Mouse (Mus musculus): ENCODE measurements around the gene Otub1. TPM values are rescaled to one million over a fixed set of nuclear protein-coding genes. Genes with fewer than 3 reads are reported as not detected.

Otub1 gene
- polyA plus RNA-seq, 2 experiments from 2014 or later, result 157 to 170 TPM

Other genes starting within 250 kb of the Otub1 start
- gene Ppp1r14b, start 231.3 kb downstream of the Otub1 start, polyA plus RNA-seq (2017; shearing (Covaris generic)), result 10 to 100 TPM; 14.2 to 26.1 TPM
- 1 to 10 TPM; 3.2 to 5.1 TPM for gene Plcb3, start 229.8 kb downstream of the Otub1 start, polyA plus RNA-seq (2017; shearing (Covaris generic))
- 10 to 100 TPM; 54.3 to 76.4 TPM for gene Fkbp2, start 225.8 kb downstream of the Otub1 start, polyA plus RNA-seq (2017; shearing (Covaris generic))
- gene Vegfb, start 218.7 kb downstream of the Otub1 start, polyA plus RNA-seq (2017; shearing (Covaris generic)), result 1 to 10 TPM; 2.5 to 2.6 TPM
- gene Dnajc4, start 213.7 kb downstream of the Otub1 start, polyA plus RNA-seq (2017; shearing (Covaris generic)), result 10 to 100 TPM; 44.8 to 46.0 TPM
- gene Nudt22, start 210.2 kb downstream of the Otub1 start, polyA plus RNA-seq (2017; shearing (Covaris generic)), result 10 to 100 TPM; 29.8 to 33.4 TPM
- gene Trpt1, start 210.2 kb downstream of the Otub1 start, polyA plus RNA-seq (2017; shearing (Covaris generic)), result 1 to 10 TPM; 4.5 to 7.3 TPM
- gene Fermt3, start 186.8 kb downstream of the Otub1 start, polyA plus RNA-seq (2017; shearing (Covaris generic)), result 100 to 1,000 TPM; 208 to 288 TPM
- 100 to 1,000 TPM; 105 to 165 TPM for gene Stip1, start 166.3 kb downstream of the Otub1 start, polyA plus RNA-seq (2017; shearing (Covaris generic))
- 1 to 10 TPM in 1 of 2 experiments, under 1 TPM in 1; 0.82 to 2.6 TPM for gene Macrod1, start 149.5 kb downstream of the Otub1 start, polyA plus RNA-seq (2017; shearing (Covaris generic))
- gene Flrt1, start 100.6 kb downstream of the Otub1 start, polyA plus RNA-seq (2017; shearing (Covaris generic)), result not detected
- 100 to 1,000 TPM; 387 to 411 TPM for gene Cox8a, start 11.3 kb upstream of the Otub1 start, polyA plus RNA-seq (2017; shearing (Covaris generic))
- 10 to 100 TPM; 28.0 to 29.3 TPM for gene Naa40, start 34.9 kb upstream of the Otub1 start, polyA plus RNA-seq (2017; shearing (Covaris generic))
- not detected for gene Rcor2, start 61.0 kb upstream of the Otub1 start, polyA plus RNA-seq (2017; shearing (Covaris generic))
- gene Mark2, start 135.5 kb upstream of the Otub1 start, polyA plus RNA-seq (2017; shearing (Covaris generic)), result 10 to 100 TPM; 53.4 to 69.8 TPM
- 1 to 10 TPM; 1.5 to 5.3 TPM for gene Spindoc, start 176.7 kb upstream of the Otub1 start, polyA plus RNA-seq (2017; shearing (Covaris generic))
- gene 2700081O15Rik, start 211.3 kb upstream of the Otub1 start, polyA plus RNA-seq (2017; shearing (Covaris generic)), result under 1 TPM in 1 of 2 experiments, not detected in 1; 0.12 TPM

Data from activated CD4-positive, CD25-positive, alpha-beta regulatory T cell, adult 4 months (primary cell).